Mouse (Mus musculus) adipocyte (in vitro differentiated cells): ENCODE results near the gene 9430097D07Rik.

Source experiments
- DNase-seq: peaks from one replicate; pipeline ENCODE4 v3.0.0-alpha.2; 2016; ENCODE audit warnings: low spot score

The 9430097D07Rik gene

DNA sequence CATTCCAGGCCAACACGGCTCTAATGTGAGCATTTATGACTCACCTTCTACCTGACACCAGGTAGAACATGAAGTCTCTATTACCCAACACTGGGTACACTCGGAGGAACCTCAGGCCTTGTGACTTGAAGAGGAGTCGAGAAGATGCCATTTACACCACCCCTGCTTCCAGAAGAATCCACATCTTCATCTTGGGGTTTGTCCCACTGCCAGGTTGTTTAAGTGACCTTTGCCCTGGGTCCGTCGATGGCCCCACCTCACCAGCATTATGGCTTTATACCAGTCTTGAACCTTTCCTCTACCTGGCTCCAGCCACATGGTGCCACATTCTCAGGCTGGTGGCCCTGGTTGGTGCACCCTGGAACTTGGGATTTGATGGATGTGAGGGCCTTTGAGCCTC is 21.8 kb upstream of the 9430097D07Rik start:
- DNase-seq, result no peak

DNA sequence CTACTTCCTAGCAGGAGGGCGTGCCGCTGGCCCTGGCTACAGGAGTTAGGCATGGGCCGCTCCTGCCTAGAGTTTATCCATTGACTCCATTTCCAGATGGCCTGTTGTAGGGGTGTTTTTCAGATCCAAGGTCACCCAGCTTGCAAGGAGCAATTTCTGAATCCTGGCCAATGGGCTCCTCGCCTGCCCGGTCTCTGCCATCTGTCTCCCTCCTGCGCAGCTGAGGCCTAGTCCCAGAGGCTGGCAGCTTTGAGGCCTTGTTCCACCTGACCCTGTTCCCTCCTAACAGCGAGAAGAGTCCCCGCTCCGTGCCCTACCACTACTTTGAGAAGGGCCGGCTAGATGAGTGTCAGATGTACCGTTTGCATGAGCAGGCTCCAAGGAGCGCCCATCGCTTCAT is 21.2 kb upstream of the 9430097D07Rik start:
- no peak for DNase-seq

DNA sequence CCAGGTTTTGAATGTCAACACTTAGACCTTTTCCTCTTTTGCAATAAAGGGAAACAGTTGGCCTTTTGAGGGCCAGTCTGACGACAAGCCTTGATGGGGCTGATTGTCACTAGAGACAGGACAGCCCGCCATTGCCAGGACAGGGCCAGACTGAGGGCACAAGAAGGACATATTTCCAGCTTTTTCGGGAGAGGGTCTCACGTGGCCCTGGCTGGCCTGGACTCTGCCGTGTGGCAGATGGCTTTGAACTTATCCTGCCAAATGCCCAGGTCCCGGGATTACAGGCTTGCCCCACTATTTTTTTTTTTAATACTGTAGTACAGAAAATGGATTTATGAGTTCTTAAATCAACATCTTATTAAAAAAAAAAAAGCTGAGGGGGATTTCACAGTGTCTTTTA is 15.8 kb upstream of the 9430097D07Rik start:
- DNase-seq, result no peak

DNA sequence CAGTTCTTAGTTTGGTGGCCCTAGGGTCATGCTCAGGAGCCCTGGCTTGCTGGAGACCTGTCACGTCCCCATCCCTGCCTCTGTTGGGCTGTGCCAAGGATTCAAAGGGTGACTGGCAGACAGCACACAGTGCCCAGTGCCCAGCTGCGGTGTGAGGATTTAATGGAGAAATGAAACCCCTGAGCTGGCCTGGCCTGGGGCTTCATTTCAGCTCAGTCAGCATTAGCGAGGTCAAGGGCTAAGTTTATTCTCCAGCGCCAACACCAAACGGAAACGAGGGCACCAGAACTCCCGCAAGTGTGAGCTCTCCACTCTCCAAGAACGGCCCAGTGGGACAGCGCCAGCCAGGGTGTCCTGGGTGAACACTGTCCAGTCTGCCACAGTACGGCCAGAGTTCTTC is 14.7 kb upstream of the 9430097D07Rik start:
- DNase-seq, result peak; percentile 33

DNA sequence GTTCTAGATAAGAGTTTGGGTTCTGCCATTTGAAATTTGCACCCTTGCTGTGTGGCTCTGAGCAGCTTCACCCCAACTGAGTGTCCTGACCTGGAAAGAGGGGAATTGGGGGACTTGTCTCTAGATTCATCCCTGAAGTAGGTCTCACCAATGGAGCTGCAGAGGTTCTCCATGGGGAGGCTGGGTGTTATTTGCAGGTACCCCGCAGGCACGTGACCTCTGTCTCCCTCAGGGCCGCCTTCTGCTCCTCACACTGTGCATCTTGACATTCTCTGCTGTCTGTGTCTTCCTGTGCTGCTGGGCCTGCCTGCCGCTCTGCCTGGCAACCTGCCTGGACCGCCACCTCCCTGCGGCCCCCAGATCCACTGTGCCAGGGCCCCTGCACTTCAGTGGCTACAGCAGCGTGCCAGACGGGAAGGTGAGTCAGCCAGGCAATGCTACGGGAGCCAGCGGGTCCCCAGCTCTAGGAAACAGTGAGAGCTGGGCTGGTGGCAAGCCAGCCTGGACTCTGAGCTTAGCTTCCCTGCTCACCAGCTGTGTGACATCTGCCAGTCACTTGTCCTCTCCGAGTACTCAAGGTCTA is 13.8 kb upstream of the 9430097D07Rik start:
- DNase-seq, result no peak

DNA sequence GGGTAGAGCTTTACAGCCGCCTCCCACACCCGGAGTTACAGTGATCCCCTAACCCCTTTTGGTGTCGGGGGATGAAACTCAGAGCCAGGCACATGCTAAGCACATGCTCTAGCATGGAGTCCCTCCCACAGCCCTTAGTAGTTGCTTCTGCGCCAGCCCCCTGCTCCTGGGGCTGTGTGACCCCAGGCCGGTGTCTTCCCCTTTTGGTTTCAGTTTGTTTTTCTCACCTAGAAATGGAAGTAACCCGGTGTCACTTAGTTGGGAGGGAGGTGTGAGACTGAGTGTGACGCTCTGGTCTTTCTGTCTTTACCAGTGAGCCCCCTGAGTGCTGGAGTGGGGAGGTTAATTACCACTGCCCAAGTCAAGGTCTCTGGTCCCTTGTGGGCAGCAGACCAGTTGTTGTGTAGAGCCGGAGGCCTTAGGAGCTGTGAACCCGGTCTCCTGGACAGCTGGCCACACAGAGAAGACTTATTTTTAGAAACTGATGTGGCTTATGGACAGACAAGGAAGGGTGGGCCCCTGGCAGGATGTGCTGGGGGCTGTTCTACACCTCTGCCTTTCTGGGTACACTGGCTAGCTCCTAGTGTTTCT is 12.3 kb upstream of the 9430097D07Rik start:
- DNase-seq, result peak; percentile 26

DNA sequence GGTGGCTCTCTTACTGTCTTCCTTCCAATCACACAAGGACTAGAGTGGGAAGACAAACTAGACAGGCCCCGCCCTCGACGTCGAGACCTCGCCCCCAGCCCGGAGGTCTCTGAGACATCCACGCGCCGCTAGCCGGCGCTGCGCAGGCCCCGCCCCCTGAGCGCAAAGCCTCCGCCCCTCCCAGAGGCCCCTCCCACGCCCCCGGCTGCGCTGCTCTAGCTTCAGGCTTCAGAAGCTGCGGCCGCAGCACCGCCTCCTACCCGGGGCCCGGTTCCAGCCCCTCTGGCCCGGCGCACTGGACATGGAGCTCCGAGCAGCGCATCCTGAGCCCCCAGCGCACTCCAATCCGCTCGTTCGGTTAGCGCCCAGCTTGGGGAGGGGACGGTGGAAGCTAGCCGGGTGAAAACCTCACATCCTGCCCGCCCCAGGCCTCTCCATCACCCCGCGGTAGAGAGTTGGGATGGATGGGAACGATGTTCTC is 11.4 kb upstream of the 9430097D07Rik start, which contains the start of gene St6galnac4:
Gene St6galnac4, plus strand, starts transcription at position 225 of the 481 bp plus-strand sequence.
- DNase-seq, result peak; percentile 87

DNA sequence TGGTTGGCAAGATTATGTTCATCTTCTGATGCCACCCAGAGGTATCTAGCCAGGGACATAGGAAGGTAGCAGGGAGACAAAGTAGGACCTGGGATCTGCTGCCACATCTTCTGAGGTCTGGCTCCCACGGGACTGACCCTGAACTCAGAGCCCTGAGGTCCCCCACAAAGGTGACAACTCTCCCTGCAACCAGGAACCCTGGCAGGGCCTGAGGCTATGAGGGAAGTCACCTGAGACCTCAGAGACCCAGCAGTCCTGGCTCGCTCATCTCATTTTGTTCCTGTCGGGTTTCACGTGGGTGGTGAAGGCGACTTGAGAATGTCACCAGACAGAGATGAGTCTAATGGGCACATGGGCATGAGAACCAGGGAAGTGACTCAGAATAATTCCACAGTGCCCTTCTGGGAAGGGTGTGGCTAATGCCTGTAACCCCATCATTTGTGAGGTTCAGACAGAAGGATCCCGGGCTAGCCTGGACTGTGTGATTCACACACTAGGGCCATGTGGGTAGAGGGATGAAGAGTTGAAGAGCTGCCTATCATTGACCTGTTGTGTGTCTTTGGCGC is 9.7 kb upstream of the 9430097D07Rik start:
- DNase-seq, result no peak

DNA sequence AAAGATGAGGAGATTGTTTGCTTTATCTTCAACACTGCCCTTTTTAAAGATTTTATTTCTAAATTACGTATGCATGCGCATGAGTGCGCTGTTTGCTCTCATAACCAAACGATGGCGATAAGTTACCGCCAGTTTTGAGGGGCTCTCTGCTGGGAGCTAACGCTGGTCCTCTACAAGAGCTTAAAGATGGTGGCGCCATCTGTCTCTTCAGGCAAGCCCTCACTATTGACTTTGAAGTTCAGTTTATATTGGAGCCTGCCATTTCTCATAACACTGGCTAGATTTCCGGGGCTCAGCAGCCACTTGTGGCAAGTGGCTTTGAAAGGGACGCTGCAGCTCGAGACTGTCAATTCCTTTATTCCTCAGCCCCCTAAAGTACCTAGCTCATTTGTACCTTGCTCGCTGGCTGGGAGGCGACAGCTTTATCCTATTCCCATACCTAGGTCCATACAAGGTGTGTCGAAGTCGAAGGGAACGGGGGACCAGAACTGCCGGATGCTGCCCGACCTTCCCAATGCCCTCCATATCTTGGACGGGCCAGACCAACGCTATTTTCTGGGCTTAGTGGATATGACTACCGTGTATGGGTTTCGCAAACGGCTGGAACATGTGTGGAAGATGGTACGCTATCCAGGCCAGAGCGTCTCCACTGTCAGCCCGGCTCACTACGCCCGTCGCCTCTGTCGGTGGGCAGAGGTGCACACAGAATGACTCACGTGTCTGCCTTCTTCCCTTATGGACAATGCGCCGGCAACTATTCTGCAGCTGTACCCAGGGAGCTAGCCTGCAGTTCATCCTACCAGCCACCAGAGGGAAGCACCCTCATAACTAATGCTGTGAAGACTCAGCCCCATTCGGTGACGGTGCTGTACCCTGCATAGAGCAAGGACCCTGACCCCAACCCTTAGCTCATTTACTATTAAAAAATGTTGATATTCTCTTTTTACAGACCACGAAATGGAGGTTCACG is 7.6 kb upstream of the 9430097D07Rik start:
- DNase-seq, result peak; percentile 87

DNA sequence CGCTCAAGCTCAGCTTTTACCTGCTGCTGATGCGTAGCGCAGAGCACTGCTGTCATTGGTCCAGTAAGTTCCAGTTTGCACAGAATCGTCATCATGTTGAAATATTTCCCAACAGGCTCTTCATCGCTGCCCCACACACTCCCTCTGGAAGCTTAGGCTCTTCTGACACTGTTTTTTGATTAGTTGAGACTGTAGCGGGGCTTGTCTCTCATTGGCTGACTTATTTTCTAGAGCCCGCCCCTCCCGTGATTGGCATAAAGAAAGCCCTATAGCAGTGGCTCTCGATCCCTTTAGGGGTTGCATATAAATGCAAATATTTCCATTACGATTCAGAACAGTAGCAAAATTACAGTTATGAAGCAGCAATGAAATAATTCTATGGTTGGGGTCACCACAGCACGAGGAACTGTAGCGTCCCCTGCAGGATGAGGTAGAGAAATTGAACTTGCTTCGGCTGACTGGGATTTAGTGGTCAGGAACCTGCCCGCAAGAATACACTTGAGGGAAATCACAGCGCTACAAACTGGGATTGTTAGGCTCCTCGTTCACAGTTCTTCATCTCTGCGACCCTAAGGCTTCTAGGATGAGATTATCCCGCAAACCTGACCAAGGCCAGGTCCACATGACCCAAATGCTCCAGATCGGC is 6.1 kb upstream of the 9430097D07Rik start:
- no peak for DNase-seq

DNA sequence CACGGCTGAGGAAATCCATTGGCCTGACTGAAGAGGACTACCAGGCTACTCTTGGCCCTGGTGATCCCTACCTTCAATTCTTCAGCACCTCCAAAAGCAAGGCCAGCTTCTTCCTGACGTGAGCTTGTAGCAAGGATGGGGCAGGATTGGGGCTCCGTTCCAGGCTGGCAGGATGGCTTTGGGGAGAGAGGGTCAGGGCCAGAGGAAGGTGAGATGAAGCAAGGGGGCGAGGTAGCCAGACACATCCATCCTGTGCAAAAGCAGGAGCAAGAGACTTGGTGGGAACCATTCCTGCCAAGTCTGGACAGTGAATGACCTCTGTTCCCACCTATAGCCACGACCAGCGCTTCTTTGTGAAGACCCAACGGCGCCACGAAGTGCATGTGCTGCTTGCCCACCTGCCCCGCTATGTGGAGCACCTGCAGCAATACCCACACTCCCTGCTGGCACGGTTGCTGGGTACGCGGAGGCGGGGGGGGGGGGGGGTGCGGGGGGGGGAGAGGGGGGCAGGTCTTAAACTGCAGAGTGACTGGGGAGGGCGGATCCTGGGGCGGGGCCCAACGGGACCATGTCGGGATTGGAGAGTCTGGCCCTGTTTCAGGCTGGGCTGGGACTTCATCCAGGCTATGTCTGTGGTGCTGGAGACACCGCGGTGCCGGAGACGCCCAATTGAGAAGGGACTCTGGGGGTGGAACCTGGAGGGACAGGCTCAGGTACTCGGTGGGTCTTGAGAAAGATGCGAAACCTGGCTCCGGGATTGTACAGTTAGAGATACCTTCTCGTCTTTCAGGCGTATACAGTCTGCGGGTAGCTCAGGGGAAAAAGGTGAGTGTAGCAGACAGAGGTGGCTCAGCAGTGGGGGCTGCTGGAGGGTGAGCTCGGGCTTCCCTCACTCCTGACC is 2.9 kb upstream of the 9430097D07Rik start:
- DNase-seq, result no peak

DNA sequence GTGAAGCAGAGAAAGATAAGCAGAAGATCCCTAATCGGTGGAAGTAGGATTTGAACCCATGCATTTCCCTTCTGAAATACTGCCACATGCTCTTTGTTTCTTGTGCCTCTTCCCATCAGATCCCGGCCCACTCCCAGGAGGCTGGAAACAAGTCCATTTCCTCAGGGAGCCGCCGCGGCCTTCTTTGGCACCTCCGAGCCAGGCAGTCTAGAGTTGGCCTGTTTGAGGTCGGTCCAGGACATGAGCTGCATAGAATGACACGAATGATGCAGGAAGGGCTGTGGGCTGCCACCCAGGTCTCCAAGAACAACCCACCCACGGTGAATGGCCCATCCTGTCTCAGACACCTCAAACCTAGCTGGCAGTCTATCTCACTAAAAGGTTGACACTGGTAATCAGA is 1.0 kb upstream of the 9430097D07Rik start:
- DNase-seq, result no peak

DNA sequence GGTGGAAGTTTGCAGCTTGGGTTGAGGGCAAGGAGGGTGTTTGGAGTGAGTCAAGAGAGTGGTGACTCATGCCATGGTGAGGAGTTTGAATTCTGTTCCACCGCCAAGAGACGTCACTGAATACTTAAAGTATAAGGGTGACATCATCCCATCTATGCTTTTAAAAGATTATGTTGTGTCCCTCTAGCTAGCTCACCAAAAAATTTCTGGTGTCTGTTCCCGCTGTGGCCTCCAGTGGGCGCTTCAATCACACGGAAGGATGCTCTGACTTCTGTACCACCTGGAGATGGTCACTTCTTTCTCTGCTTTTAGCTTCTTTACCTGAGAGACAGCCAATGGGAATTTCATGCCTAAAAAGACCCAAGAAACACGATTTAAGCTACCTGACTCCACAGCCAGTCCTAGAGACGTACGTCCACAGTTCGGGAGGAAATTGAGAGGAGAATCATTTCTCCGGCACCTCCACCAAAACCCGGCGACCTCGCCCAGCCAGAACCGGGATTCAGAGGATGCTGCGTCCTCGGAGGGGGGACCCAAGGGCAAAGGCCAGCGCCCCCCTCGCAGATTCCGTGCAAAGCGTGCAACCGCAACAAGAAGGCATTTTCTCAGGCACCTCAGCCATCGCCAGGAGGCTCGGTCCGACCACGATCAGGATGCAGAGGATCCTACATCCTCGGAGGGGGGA is 441 bp downstream of the 9430097D07Rik start:
- DNase-seq, result peak; percentile 51

DNA sequence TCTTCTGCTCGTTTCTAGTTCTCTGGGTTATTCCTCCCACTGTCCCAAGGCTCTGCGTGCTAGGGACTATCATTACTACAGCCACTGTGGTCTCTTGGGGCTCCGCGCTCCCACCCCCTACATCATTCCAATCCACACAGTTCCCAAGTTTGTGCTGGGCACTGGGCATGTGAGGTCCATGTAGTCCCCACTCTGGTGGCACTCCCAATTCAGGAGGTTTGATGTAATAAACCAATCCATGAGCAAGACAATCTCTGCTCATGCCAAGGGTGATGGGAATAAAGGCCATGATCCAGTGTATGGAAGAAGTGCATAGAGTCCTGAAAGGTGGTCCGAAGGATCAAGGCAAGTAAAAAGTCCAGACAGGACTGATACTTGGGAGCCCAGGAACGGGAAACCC is 987 bp downstream of the 9430097D07Rik start, which contains the start of gene Pip5kl1:
Gene Pip5kl1, plus strand, starts transcription at position 301 of the 400 bp plus-strand sequence.
- DNase-seq, result no peak

DNA sequence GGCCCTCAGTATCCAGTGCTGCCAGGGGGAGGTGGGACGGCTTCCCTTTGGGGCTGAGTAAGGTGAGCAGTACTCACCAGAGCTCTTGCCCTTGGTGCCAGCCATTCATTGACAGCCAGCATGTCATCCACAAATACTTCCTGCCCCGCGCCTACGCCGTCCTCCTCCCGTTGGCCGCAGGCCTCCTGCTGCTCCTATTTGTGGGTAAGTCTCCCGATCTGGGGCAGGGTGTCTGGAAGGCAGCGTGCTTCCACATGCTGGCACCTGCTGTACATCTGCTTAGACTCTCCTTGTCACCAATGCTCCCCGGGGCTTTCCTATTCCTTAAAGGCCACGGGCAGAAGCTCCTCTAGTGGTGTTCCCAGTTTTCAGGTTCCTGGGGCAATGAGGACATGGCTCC is 3.3 kb downstream of the 9430097D07Rik start:
- DNase-seq, result no peak

DNA sequence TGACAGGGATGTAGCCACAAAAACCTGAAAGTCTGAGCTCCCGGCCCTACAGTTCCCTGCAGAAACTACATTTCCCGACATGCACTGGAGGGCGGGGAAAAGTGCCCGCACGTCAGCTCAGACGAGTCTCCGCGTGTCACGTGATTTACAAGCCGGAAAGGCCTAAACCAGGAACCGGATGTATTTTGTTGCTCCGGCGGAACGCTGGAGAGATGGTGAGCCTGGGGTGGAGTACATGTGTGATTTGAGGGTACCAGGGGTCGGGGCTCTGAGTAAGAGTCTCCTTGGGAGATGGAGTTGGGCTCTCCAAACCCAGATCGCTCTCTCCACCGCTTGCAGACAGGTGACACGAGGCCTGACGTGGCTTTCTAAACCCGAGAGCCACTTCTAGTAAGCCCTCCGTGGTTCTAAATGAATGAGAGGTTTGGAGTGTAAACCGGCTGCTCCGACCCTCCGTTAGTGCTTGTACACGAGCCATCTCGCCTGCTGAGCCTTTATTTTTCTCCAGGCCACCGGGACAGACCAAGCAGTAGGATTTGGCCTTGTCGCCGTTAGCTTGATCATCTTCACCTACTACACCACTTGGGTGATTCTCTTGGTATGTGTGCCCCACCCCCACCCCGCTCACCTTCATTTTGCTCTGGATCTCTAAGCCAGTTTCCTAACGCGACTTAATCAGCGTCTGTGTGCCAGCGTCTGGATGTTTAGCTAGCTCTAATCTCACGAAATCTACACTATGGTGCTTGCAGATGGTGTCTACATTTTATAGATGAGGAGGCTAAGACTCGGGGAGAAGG is 4.6 kb downstream of the 9430097D07Rik start, which contains the start of gene Dpm2:
Gene Dpm2, plus strand, starts transcription at position 161 of the 797 bp plus-strand sequence.
- peak; percentile 96 for DNase-seq

DNA sequence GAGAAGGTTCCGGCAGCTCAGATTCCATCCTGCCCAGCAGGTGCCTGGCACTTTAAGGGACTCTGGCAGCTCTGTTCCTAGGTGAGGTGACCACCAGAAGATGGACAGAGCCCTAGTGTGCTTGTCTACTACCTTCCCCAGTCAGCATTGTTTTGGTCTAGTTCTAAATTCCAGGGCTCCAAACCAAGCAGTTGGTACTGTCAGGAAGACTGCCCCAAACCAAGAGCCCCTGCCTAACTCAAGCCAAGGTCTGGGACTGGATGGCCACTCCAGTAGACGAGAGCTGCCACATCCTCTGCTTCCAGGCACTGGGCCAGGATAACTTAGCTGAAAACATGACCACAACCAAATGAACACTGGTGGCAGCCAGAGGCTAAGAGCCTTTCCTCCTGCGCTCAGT is 6.5 kb downstream of the 9430097D07Rik start:
- DNase-seq, result peak; percentile 48

DNA sequence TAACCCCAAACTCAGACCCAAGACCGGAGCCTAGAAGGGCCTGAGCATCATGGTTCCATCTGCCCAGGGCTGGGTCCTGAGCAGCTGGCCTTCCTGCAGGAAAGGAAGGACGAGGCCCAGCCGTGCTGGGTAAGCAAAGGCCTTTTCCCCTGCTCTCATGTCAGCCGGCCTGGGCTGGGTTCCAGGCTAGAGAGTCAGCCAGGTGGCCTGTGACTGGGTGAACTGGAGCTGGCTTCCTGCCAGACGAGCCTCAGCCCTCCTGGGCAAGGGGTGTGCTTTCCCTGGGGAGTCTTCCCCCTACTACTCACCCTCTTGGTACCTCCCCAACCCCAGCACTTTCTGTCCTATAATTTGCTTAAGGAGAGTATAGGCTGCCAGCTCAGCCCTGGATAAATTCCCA is 7.3 kb downstream of the 9430097D07Rik start:
- peak; percentile 68 for DNase-seq

DNA sequence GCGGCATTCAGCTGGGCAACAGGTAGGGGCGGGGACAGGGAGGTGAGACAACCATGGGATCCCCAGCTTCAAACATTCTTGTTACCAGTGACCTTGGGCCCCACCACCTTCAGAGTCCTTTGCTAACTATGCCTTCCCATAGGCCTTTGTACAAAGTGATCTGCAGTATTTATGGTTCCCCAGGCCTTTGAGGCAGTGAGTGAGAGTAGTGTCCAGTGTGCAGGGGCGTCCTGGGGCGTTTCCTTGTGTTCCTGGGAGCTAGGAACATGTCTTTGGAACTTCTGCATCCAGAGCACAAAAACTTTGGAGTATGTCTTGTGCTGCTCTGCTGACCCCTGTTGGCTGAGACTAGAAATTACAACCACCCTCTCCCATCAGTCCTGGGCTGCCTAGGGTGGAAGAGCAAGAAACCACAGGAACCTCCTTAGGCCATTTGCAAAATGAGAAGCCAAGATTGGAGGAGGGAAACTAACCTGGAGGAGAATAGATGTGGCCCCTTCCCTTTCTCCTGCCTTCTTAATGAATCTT is 8.9 kb downstream of the 9430097D07Rik start:
- peak; percentile 88 for DNase-seq
